Mouse (Mus musculus): ENCODE results near the gene Sele. TPM values are rescaled to one million over a fixed set of nuclear protein-coding genes. Genes with fewer than 3 reads are reported as not detected.

Gene Sele
- total RNA-seq, 2 experiments from 2014 or later = 0.16 to 0.41 TPM

Other genes with a start within 250 kb of the Sele start
- 10 to 100 TPM; 21.4 to 22.7 TPM for gene Scyl3, start 119.1 kb upstream of the Sele start, total RNA-seq (2021)
- 1 to 10 TPM; 1.9 to 2.0 TPM for gene BC055324, start 53.4 kb upstream of the Sele start, total RNA-seq (2021)
- 1 to 10 TPM; 4.6 TPM for gene Mettl18, start 53.3 kb upstream of the Sele start, total RNA-seq (2021)
- not detected for gene Sell, start 13.7 kb downstream of the Sele start, total RNA-seq (2021)
- gene Selp, start 67.0 kb downstream of the Sele start, total RNA-seq (2021) = not detected
- under 1 TPM; 0.43 to 0.63 TPM for gene F5, start 103.6 kb downstream of the Sele start, total RNA-seq (2021)
- 10 to 100 TPM in 1 of 2 experiments, 1 to 10 TPM in 1; 9.0 to 12.6 TPM for gene Slc19a2, start 200.8 kb downstream of the Sele start, total RNA-seq (2021)
- 10 to 100 TPM; 21.1 to 21.7 TPM for gene Ccdc181, start 227.4 kb downstream of the Sele start, total RNA-seq (2021)